Mouse (Mus musculus) adrenal gland (tissue): ENCODE measurements around the gene 1700021F07Rik.

Experiments
- intact Hi-C: fragments of 180-260 bp; cut with DNase I; formaldehyde crosslinking; loops from one replicate; pipeline ENCODE4 v1.15.1; 2025

Gene 1700021F07Rik

DNA sequence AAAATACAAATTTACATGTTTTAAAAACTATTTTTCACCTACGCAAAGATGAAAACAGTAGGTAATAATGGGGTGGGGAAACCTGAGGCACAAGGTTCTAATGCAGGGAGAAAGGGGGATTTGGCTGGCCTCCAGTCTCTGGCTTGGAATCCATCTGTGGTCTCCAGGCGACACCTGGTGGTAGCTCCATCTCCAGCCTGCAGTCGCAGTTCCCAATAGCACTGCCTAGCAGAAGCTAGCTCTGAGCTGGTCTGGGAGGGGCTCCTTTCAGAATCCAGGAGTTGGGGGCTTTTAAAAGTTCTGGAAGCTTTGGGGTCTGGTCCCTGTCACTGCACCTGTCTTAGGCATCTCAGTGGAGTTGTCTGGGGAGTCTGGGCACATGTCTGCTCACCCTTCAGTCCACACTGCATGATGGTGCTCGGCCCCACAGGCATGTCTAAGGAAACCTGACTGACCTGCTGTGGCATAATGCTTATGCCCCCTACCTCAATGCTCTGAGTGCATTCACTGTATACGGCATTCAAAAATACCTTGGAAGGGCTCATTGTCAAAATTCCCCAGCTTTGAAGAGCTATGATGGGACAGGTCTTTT, 39.6 kb downstream of the 1700021F07Rik start:
- intact Hi-C loops, result loop anchor here (1.0 to 2.0 kb wide), 2 partner anchors 376 to 455 kb away; no protein-coding TSS in a partner anchor

DNA sequence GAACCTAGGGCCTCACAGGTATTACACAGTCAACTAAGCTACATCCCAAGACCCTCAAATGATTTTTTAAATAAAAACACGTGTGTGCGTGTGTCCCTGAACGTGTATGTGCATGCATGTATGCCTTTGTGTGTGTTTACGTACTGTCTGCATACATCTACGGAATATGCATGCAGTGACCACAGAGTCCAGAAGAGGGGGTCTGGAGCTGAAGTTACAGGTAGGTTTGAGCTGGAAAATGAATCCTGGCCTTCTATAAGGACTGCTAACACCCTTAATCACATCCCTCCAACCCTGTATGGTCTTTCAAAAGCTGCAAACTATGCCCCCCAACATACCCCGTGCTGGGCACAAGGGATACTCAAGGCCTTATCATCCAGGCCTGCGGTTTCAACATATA, 41.0 kb downstream of the 1700021F07Rik start:
- intact Hi-C loops, result loop anchor here (2.0 kb wide), 1 partner anchor 457 kb away; no protein-coding TSS in a partner anchor

DNA sequence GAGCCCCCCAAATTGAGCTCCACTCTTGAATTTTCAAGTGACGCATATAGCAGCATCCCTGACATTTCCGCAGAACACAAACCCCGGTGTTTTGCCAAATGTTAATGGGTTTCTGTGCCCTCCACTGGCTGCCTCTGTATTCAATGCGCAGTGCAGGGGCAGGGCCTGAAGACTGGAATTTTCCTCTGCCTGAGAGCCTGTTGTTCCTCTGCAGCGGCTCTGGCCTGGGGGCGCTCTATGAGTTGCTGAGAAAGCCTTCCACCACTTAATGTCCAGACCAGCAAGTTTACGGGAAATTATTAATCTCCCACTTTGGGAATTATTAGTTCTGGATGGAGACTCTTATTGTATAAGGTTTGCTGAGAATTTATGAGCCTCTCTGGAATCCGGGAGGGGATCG, 41.8 kb downstream of the 1700021F07Rik start:
- intact Hi-C loops, result no loop called here
